Mouse (Mus musculus) forebrain, embryonic 12.5 days (tissue): ENCODE data around the gene Fam222a. TPM values are rescaled to one million over a fixed set of nuclear protein-coding genes. Genes with fewer than 3 reads are reported as not detected.

Experiments used
- ATAC-seq: fragments of 200-750 bp; cut with Nextera tagmentation; 2 replicates; pipeline ENCODE4 v1.8.0; 2017; ENCODE audit warnings: moderate TSS enrichment; ENCODE audit not compliant: low FRiP score
- H3K27ac ChIP-seq: fragments of 300-500 bp; sonication (generic); 2 replicates; pipeline ENCODE4 v1.5.1; 2016; ENCODE audit warnings: mild to moderate bottlenecking
- H3K27me3 ChIP-seq: fragments of 300-500 bp; sonication (generic); 2 replicates; pipeline ENCODE4 v1.6.1; 2016; ENCODE audit warnings: mild to moderate bottlenecking
- H3K36me3 ChIP-seq: fragments of 300-500 bp; sonication (generic); replicated peaks from 2 replicates; pipeline ENCODE4 v1.6.1; 2016; ENCODE audit warnings: mild to moderate bottlenecking
- H3K4me1 ChIP-seq: fragments of 300-500 bp; sonication (generic); 2 replicates; pipeline ENCODE4 v1.6.1; 2016
- H3K4me2 ChIP-seq: fragments of 300-500 bp; sonication (generic); 2 replicates; pipeline ENCODE4 v1.6.1; 2016; ENCODE audit warnings: mild to moderate bottlenecking, moderate library complexity
- H3K4me3 ChIP-seq: fragments of 300-500 bp; sonication (generic); replicated peaks from 2 replicates; pipeline ENCODE4 v1.5.1; 2016; ENCODE audit warnings: mild to moderate bottlenecking
- H3K9ac ChIP-seq: fragments of 300-500 bp; sonication (generic); 2 replicates; pipeline ENCODE4 v1.6.1; 2016; ENCODE audit warnings: mild to moderate bottlenecking
- H3K9me3 ChIP-seq: fragments of 300-500 bp; sonication (generic); 2 replicates; pipeline ENCODE4 v1.6.1; 2016
- WGBS: fragments of 180-500 bp; shearing (Covaris S2); methylation state at CpG from one replicate; pipeline ENCODE4 v1.1.7; 2016; 5-methylcytosine and 5-hydroxymethylcytosine counted together
- polyA plus RNA-seq: library from polyadenylated mRNA; unstranded; fragments of >200 nt; fragmentation: Nextera tagmentation; extraction: Ambion mirVana; gene quantifications from 2 replicates; pipeline ENCODE4 v1.2.1, GENCODE M21; 2016

The Fam222a gene
- polyA plus RNA-seq, 1 experiment from 2014 or later = 6.9 TPM

- H3K4me1 ChIP-seq = peaks cover 35% of the 10 kb centered on the region
- no peak overlapping the region for H3K9ac ChIP-seq
- no peak overlapping the region for H3K4me3 ChIP-seq
- 24% methylated on average over 3 of the region's 3 CpGs for WGBS
- H3K27me3 ChIP-seq = peaks cover 66% of the 10 kb centered on the region
- H3K36me3 ChIP-seq = no peaks in the 10 kb centered on the region
- no peak overlapping the region for H3K4me2 ChIP-seq
- ATAC-seq = no peak
- H3K9me3 ChIP-seq = no peaks in the 10 kb centered on the region
- H3K27ac ChIP-seq = no peak overlapping the region
These were observed 83.6 kb downstream of the Fam222a start for GRCm38 (mm10) chr5:114651449-114651848.

DNA sequence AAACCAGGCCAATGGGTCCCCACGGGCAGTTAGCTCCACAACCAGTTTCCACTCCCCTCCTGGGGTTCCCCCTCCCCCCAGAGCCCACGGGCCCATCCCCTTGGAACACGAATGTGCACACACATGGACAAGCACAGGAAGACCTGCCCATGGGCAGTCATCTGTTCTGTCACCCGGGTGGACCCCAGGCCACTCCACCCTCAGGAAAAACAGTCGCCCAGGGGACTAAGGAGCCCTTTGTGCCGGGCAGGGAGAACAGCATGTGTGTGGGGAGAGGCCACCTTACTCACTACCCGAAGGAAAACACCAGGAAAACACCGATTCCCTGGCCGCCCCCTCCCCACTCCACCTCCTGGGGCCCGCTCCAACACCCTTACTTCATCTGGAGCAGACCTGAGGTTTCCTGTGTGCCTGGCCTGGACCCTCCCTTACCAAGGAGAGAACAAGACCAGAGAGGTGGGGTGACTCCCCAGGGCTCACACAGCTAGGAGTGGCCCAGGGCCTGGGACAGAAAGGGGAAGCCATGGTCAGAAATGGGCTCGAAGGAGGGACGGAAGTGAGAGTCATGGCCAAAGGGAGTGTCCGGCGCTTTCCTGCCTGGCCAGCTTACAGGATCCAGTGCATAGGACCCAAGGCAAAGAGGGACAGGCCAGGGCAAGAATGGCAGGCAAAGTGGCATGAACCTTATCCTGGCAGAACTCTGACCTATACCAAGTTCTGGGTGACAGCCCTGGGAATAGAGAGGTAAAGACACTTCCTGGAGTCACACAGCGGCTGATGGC is 86.0 kb downstream of the Fam222a start:
- no peak for ATAC-seq
- Histone ChIP-seq H3K36me3 (no peaks in the 10 kb centered on the region), H3K4me2 (no peak overlapping the region), H3K9ac (no peak overlapping the region), H3K4me3 (no peak overlapping the region), H3K9me3 (no peaks in the 10 kb centered on the region), H3K4me1 (peaks cover 31% of the 10 kb centered on the region), H3K27me3 (peaks cover 82% of the 10 kb centered on the region), H3K27ac (no peak overlapping the region)
- WGBS = 79% methylated on average over 15 of the region's 15 CpGs

GRCm38 (mm10) chr5:114655721-114656120 is 87.9 kb downstream of the Fam222a start:
- no peak overlapping the region for H3K4me2 ChIP-seq
- no peak overlapping the region for H3K4me3 ChIP-seq
- H3K4me1 ChIP-seq = peaks cover 21% of the 10 kb centered on the region
- ATAC-seq = no peak
- no peak overlapping the region for H3K9ac ChIP-seq
- H3K27ac ChIP-seq = no peak overlapping the region
- WGBS = 92% methylated on average over 5 of the region's 5 CpGs
- no peaks in the 10 kb centered on the region for H3K36me3 ChIP-seq
- H3K27me3 ChIP-seq = peaks cover 82% of the 10 kb centered on the region
- H3K9me3 ChIP-seq = no peaks in the 10 kb centered on the region

DNA sequence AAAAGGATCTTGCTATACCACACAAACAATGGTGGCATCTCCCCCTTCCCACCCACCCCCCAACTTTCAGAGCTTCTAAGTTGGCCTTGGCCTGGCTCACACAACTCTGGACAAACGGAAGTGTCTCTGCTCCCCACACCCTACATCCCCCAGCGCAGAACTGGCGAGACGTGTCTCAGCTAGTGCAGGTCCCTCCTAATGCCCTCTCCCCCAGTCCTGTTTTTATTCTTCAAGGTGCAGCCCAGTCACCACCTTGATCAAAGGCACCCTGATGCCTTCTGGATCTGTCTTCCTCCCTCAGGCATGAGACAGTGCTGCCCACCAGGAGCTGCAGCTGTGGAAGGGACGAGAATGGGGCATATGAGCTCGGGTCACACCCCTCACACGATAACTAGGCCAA is 88.5 kb downstream of the Fam222a start:
- H3K4me2 ChIP-seq = no peak overlapping the region
- H3K9me3 ChIP-seq = no peaks in the 10 kb centered on the region
- no peak overlapping the region for H3K27ac ChIP-seq
- no peak overlapping the region for H3K9ac ChIP-seq
- no peak for ATAC-seq
- no peak overlapping the region for H3K4me3 ChIP-seq
- H3K27me3 ChIP-seq = peaks cover 78% of the 10 kb centered on the region
- H3K4me1 ChIP-seq = peaks cover 16% of the 10 kb centered on the region
- no peaks in the 10 kb centered on the region for H3K36me3 ChIP-seq
- 79% methylated on average over 7 of the region's 7 CpGs for WGBS

DNA sequence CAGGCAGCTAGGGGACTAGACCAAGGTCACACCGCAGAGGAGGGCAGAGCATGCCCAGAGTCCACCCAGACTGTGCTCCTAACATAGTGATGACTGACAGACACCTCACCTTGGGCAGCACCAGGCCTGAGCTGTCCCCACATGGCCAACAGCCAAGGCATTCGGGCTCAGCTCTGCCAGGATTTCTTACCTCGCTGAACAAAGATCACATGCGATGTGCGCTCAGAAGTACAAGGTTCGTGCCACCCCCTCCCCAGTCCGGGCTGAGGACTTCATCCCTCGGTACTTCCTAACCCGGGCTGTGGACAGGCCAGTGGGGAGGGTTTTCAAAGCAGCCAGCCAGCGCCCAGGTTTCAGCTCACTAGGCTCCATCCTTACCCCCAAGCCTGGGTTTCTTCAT is 89.6 kb downstream of the Fam222a start:
- no peaks in the 10 kb centered on the region for H3K9me3 ChIP-seq
- no peak for ATAC-seq
- no peak overlapping the region for H3K27ac ChIP-seq
- H3K36me3 ChIP-seq = no peaks in the 10 kb centered on the region
- peaks cover 11% of the 10 kb centered on the region for H3K4me1 ChIP-seq
- H3K27me3 ChIP-seq = peaks cover 70% of the 10 kb centered on the region
- WGBS = 27% methylated on average over 10 of the region's 10 CpGs
- H3K4me2 ChIP-seq = peak overlapping the region; percentile 73; the same call in 1 of the 2 replicates
- no peak overlapping the region for H3K4me3 ChIP-seq
- no peak overlapping the region for H3K9ac ChIP-seq

- peaks cover 63% of the 10 kb centered on the region for H3K27me3 ChIP-seq
- H3K4me2 ChIP-seq = peak within 1 kb of the TSS; percentile 73
- 0 out of 2 replicates have a peak, but pooled peaks have one; percentile 27 for ATAC-seq
- no peaks in the 10 kb centered on the region for H3K36me3 ChIP-seq
- no peak within 1 kb of the TSS for H3K27ac ChIP-seq
- peak within 1 kb of the TSS; percentile 47 for H3K9ac ChIP-seq
- H3K4me3 ChIP-seq = peak within 1 kb of the TSS; percentile 46
- H3K4me1 ChIP-seq = peaks cover 11% of the 10 kb centered on the region
- H3K9me3 ChIP-seq = no peaks in the 10 kb centered on the region
- WGBS = under 1% methylated on average over 27 of the region's 47 CpGs
These were observed 90.4 kb downstream of the Fam222a start, which contains the start of gene Trpv4 for GRCm38 (mm10) chr5:114658255-114658654. Trpv4 (minus strand) TSS chr5:114658421.

- ATAC-seq = no peak
- WGBS = 82% methylated on average over 6 of the region's 6 CpGs
These were observed 93.2 kb downstream of the Fam222a start for GRCm38 (mm10) chr5:114661029-114661428.

More at GRCm38 (mm10) chr5:114661029-114661428, 93.2 kb downstream of the Fam222a start:
- Histone ChIP-seq H3K36me3 (no peaks in the 10 kb centered on the region), H3K4me2 (no peak overlapping the region), H3K27me3 (peaks cover 52% of the 10 kb centered on the region), H3K9ac (no peak overlapping the region), H3K4me3 (no peak overlapping the region), H3K9me3 (no peaks in the 10 kb centered on the region), H3K27ac (no peak overlapping the region), H3K4me1 (peaks cover 18% of the 10 kb centered on the region)

Other genes starting within 250 kb of the Fam222a start
- gene Kctd10, start 187.5 kb upstream of the Fam222a start, polyA plus RNA-seq = 93.1 and 94.6 TPM in 2 replicates
- gene Ube3b, start 187.4 kb upstream of the Fam222a start, polyA plus RNA-seq = 53.7 and 60.1 TPM in 2 replicates
- gene Mmab, start 124.0 kb upstream of the Fam222a start, polyA plus RNA-seq = 25.9 and 29.4 TPM in 2 replicates
- 50.3 and 52.0 TPM in 2 replicates for gene Mvk, start 123.7 kb upstream of the Fam222a start, polyA plus RNA-seq
- 0.67 and 0.69 TPM in 2 replicates for gene Trpv4, start 90.4 kb downstream of the Fam222a start, polyA plus RNA-seq
- gene Gltp, start 123.0 kb downstream of the Fam222a start, polyA plus RNA-seq = 66.2 and 73.5 TPM in 2 replicates
- 24.6 and 27.0 TPM in 2 replicates for gene Tchp, start 139.7 kb downstream of the Fam222a start, polyA plus RNA-seq
- gene Ankrd13a, start 206.7 kb downstream of the Fam222a start, polyA plus RNA-seq = 60.4 and 61.1 TPM in 2 replicates
- 43.0 and 50.4 TPM in 2 replicates for gene Git2, start 207.5 kb downstream of the Fam222a start, polyA plus RNA-seq